Mouse (Mus musculus) B cell, adult 2 months (primary cell): ENCODE results near the gene Olfr829.
"Not testable (repeated sequence)": the region's sequence is repeated elsewhere in the genome, so short reads cannot be mapped to it uniquely, and the experiment has no call there.

Source experiments
- DNase-seq, 2 experiments: peaks; one replicate each; pipeline ENCODE4 v3.0.0; 2022

Olfr829 gene

GRCm38 (mm10) chr9:18854633-18855032, at the start of gene Olfr829:
Gene Olfr829 (plus strand): TSS chr9:18854933.
- DNase-seq = no peak

DNA sequence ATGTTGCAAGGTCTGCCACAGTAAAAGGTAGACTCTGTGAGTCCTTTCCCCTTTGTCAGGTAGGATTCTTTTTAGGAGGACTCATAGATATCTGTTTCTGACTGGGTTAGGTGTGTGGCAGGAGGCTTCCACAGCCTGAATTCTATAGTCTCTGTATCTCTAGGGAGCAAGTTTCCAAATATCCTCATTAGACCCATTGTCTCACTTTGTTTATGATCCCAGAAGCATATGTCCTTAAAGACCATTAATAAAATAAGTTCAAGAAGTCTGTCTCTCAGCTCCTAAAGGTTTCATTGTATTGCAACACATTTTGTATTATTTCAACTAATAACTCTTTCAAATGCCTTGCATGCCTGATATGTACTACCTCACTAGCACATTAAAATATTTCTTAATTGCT, 35.3 kb upstream of the Olfr829 start, which contains the start of gene Olfr828:
Gene Olfr828 (minus strand): TSS at position 101 of the 400 bp plus-strand sequence.
- DNase-seq = no peak

DNA sequence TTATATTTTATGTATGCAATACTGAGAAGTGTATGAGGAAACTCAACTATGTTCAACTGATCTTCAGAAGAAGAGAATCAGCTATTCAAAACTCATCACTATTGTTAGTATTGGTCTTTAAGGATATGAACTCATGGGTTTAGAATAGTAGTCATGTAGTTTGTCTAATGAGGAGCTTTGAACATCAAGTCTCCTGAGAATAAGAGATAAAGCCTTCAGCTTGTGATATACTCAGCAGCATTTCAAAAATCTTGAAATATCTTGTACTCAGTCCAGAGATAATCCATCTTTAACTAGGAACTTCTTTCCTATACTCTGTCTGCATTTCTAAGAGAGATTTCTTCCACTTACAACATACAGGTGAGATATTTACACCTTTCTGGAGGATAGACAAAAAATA, 19.7 kb downstream of the Olfr829 start, which contains the start of gene Olfr830:
Gene Olfr830 (plus strand): TSS at position 301 of the 400 bp plus-strand sequence.
- DNase-seq = no peak

- DNase-seq = not testable (repeated sequence)
Observed at GRCm38 (mm10) chr9:18907699-18908098, 53.0 kb downstream of the Olfr829 start.
